Mouse (Mus musculus) 3134 (cell line): Measurements from ENCODE around the gene Cct7.
A peak's percentile ranks its signal among the peaks of the same experiment; 100 is the strongest.

Experiments
- DNase-seq: peaks from one replicate; pipeline ENCODE4 v3.0.0-alpha.2; 2011; ENCODE audit warnings: low spot score; ENCODE audit not compliant: insufficient read length; ENCODE audit errors: extremely low read depth

The Cct7 gene

GRCm38 (mm10) chr6:85500416-85500815, 49.1 kb downstream of the Cct7 start:
- no peak for DNase-seq

- no peak for DNase-seq
Measured at GRCm38 (mm10) chr6:85501571-85502102, 50.3 kb downstream of the Cct7 start.

- no peak for DNase-seq
Measured at GRCm38 (mm10) chr6:85502103-85502910, 51.0 kb downstream of the Cct7 start.

GRCm38 (mm10) chr6:85502911-85503250, 51.6 kb downstream of the Cct7 start, which contains the start of gene Fbxo41:
Gene Fbxo41 (minus strand): TSS chr6:85502994.
- DNase-seq: no peak

- no peak for DNase-seq
Measured at GRCm38 (mm10) chr6:85504908-85505307, 53.6 kb downstream of the Cct7 start.

GRCm38 (mm10) chr6:85508602-85509001, 57.3 kb downstream of the Cct7 start:
- DNase-seq: no peak

GRCm38 (mm10) chr6:85510476-85510875, 59.2 kb downstream of the Cct7 start:
- DNase-seq: no peak

GRCm38 (mm10) chr6:85511286-85512055, 60.2 kb downstream of the Cct7 start:
- no peak for DNase-seq

- no peak for DNase-seq
Measured at GRCm38 (mm10) chr6:85512056-85512440, 60.7 kb downstream of the Cct7 start.

- DNase-seq: no peak
Measured at GRCm38 (mm10) chr6:85512577-85513530, 61.5 kb downstream of the Cct7 start.

GRCm38 (mm10) chr6:85513531-85513910, 62.2 kb downstream of the Cct7 start, which contains the start of gene Egr4:
Gene Egr4 (minus strand): TSS chr6:85513589.
- no peak for DNase-seq

- DNase-seq: peak; percentile 77
Measured at GRCm38 (mm10) chr6:85515941-85516340, 64.6 kb downstream of the Cct7 start.
